Mouse (Mus musculus) thymus, adult 2 months (tissue): ENCODE data around the gene Olfr420. TPM values are rescaled to one million over a fixed set of nuclear protein-coding genes. Genes with fewer than 3 reads are reported as not detected.

Source experiments
- DNase-seq: peaks from one replicate; pipeline ENCODE4 v3.0.0; 2021
- H3K27ac ChIP-seq: fragments of 200-500 bp; 2 replicates; pipeline ENCODE4 v1.5.1; 2012; ENCODE audit warnings: low read length, control low read depth; ENCODE audit not compliant: control insufficient read depth, insufficient read depth
- H3K27me3 ChIP-seq: fragments of 200-500 bp; 2 replicates; pipeline ENCODE4 v1.6.1; 2012; ENCODE audit warnings: mild to moderate bottlenecking, low read length, moderate library complexity, mixed read lengths; ENCODE audit not compliant: control insufficient read depth, insufficient read depth
- H3K36me3 ChIP-seq: fragments of 200-500 bp; 2 replicates; pipeline ENCODE4 v1.6.1; 2012; ENCODE audit warnings: mild to moderate bottlenecking, low read length, moderate library complexity; ENCODE audit not compliant: control insufficient read depth, insufficient read depth
- H3K4me1 ChIP-seq: fragments of 200-500 bp; replicated peaks from 2 replicates; pipeline ENCODE4 v1.6.1; 2012; ENCODE audit warnings: low read length; ENCODE audit not compliant: control insufficient read depth, insufficient read depth
- H3K4me3 ChIP-seq: fragments of 200-500 bp; 2 replicates; pipeline ENCODE4 v1.5.1; 2012; ENCODE audit warnings: mild to moderate bottlenecking, low read length, control low read depth, moderate library complexity; ENCODE audit not compliant: control insufficient read depth, insufficient read depth
- CTCF ChIP-seq: fragments of 200-500 bp; IDR thresholded peaks from 2 replicates; pipeline ENCODE4 v1.5.1; 2012; ENCODE audit warnings: mild to moderate bottlenecking, control low read depth, low read length, moderate library complexity, borderline replicate concordance; ENCODE audit not compliant: control insufficient read depth, poor library complexity, insufficient read depth; ENCODE audit errors: extremely low read depth
- POLR2A ChIP-seq: fragments of 200-500 bp; IDR thresholded peaks from 2 replicates; pipeline ENCODE4 v1.6.1; 2012; ENCODE audit warnings: mild to moderate bottlenecking, low read length, control low read depth, moderate library complexity; ENCODE audit not compliant: control insufficient read depth, poor library complexity, insufficient read depth; ENCODE audit errors: extremely low read depth
- WGBS: fragments of 180-500 bp; shearing (Covaris S2); methylation state at CpG from one replicate; pipeline ENCODE4 v1.1.7; 2018; 5-methylcytosine and 5-hydroxymethylcytosine counted together
- polyA plus RNA-seq: library from polyadenylated mRNA; depleted of rRNA; stranded (reverse); fragments of >200 nt; gene quantifications from 2 replicates; pipeline ENCODE4 v1.2.3, GENCODE M21; 2012; rRNA removed

Gene Olfr420
- polyA plus RNA-seq, 1 experiment: not detected

- WGBS: 52% methylated on average over 7 of the region's 7 CpGs
- H3K36me3 ChIP-seq: no peaks in the 10 kb centered on the region
- no peak for TF ChIP-seq POLR2A
- TF ChIP-seq CTCF: no peak
- no peaks in the 10 kb centered on the region for H3K4me1 ChIP-seq
- H3K4me3 ChIP-seq: no peak overlapping the region
- H3K27me3 ChIP-seq: no peaks in the 10 kb centered on the region
- H3K27ac ChIP-seq: no peak overlapping the region
- DNase-seq: no peak
These were observed 49.3 kb downstream of the Olfr420 start for GRCm38 (mm10) chr1:174204699-174205098.

Other genes with a start within 250 kb of the Olfr420 start
- gene Ifi211, start 242.6 kb upstream of the Olfr420 start, polyA plus RNA-seq: 2.2 and 2.8 TPM in 2 replicates
- 12.3 and 14.5 TPM in 2 replicates for gene Mndal, start 213.1 kb upstream of the Olfr420 start, polyA plus RNA-seq
- gene Ifi203, start 213.0 kb upstream of the Olfr420 start, polyA plus RNA-seq: 19.0 and 27.7 TPM in 2 replicates
- gene Ifi202b, start 172.9 kb upstream of the Olfr420 start, polyA plus RNA-seq: 0.06 and 0.40 TPM in 2 replicates
- 1.2 and 2.7 TPM in 2 replicates for gene Ifi205, start 123.8 kb upstream of the Olfr420 start, polyA plus RNA-seq
- gene Olfr433, start 114.9 kb upstream of the Olfr420 start, polyA plus RNA-seq: 0.61 and 0.89 TPM in 2 replicates
- 0.71 TPM in 1 of 2 replicates, not detected in the other for gene Olfr432, start 106.4 kb upstream of the Olfr420 start, polyA plus RNA-seq
- not detected in 2 replicates for gene Olfr430, start 89.0 kb upstream of the Olfr420 start, polyA plus RNA-seq
- gene Olfr429, start 71.3 kb upstream of the Olfr420 start, polyA plus RNA-seq: not detected in 2 replicates
- gene Olfr427, start 58.7 kb upstream of the Olfr420 start, polyA plus RNA-seq: not detected in 2 replicates
- not detected in 2 replicates for gene Olfr231, start 34.5 kb upstream of the Olfr420 start, polyA plus RNA-seq
- 0.11 TPM in 1 of 2 replicates, not detected in the other for gene Olfr424, start 24.1 kb upstream of the Olfr420 start, polyA plus RNA-seq
- 0.01 and 0.08 TPM in 2 replicates for gene Spta1, start 17.1 kb downstream of the Olfr420 start, polyA plus RNA-seq
- not detected in 2 replicates for gene Olfr419, start 96.4 kb downstream of the Olfr420 start, polyA plus RNA-seq
- gene Mptx1, start 174.9 kb downstream of the Olfr420 start, polyA plus RNA-seq: not detected in 2 replicates
- gene Olfr417, start 209.5 kb downstream of the Olfr420 start, polyA plus RNA-seq: not detected in 2 replicates
- not detected in 2 replicates for gene Olfr248, start 235.4 kb downstream of the Olfr420 start, polyA plus RNA-seq